Mouse (Mus musculus) limb, embryonic 12.5 days (tissue): Measurements from ENCODE around the gene 1700037C18Rik. TPM values are rescaled to one million over a fixed set of nuclear protein-coding genes. Genes with fewer than 3 reads are reported as not detected.

ENCODE experiments used
- microRNA-seq: library from miRNA; unstranded; fragments of <30 nt; microRNA quantifications from one replicate; pipeline ENCODE4, GENCODE M21; 2017
- polyA plus RNA-seq: library from polyadenylated mRNA; unstranded; fragments of >200 nt; fragmentation: Nextera tagmentation; extraction: Ambion mirVana; gene quantifications from 2 replicates; pipeline ENCODE4 v1.2.1, GENCODE M21; 2016

The 1700037C18Rik gene
- polyA plus RNA-seq, 1 experiment from 2014 or later = 9.3 TPM

Small RNA genes within 50 kb of the gene (microRNA-seq; reads per million reads assigned to microRNA genes)
- gene Gm23493 = not detected

Other genes starting within 250 kb of the 1700037C18Rik start
- gene Mefv, start 190.6 kb downstream of the 1700037C18Rik start, polyA plus RNA-seq = not detected in 2 replicates
- gene Zfp263, start 164.6 kb downstream of the 1700037C18Rik start, polyA plus RNA-seq = 51.7 and 60.2 TPM in 2 replicates
- not detected in 2 replicates for gene Olfr15, start 77.8 kb downstream of the 1700037C18Rik start, polyA plus RNA-seq
- gene Zfp174, start 61.4 kb downstream of the 1700037C18Rik start, polyA plus RNA-seq = 1.9 TPM in 2 replicates
- gene Naa60, start 36.3 kb downstream of the 1700037C18Rik start, polyA plus RNA-seq = 51.5 and 55.5 TPM in 2 replicates
- gene Zfp597, start 24.1 kb downstream of the 1700037C18Rik start, polyA plus RNA-seq = 5.6 and 7.5 TPM in 2 replicates
- gene Gm20695, start 24.0 kb downstream of the 1700037C18Rik start, polyA plus RNA-seq = 0.93 and 2.4 TPM in 2 replicates
- gene Cluap1, start 112 bp upstream of the 1700037C18Rik start, polyA plus RNA-seq = 25.7 and 30.6 TPM in 2 replicates
- 0.83 and 1.5 TPM in 2 replicates for gene Nlrc3, start 67.9 kb upstream of the 1700037C18Rik start, polyA plus RNA-seq
- 23.1 and 27.9 TPM in 2 replicates for gene Slx4, start 95.1 kb upstream of the 1700037C18Rik start, polyA plus RNA-seq
- gene Dnase1, start 128.3 kb upstream of the 1700037C18Rik start, polyA plus RNA-seq = 6.5 and 8.2 TPM in 2 replicates
- 85.6 and 86.5 TPM in 2 replicates for gene Trap1, start 169.1 kb upstream of the 1700037C18Rik start, polyA plus RNA-seq